Mouse (Mus musculus) stomach, embryonic 14.5 days (tissue): Measurements from ENCODE around the gene Tbxas1. TPM values are rescaled to one million over a fixed set of nuclear protein-coding genes. Genes with fewer than 3 reads are reported as not detected.

ENCODE experiments used
- ATAC-seq: fragments of 200-750 bp; cut with Nextera tagmentation; 2 replicates; pipeline ENCODE4 v1.8.0; 2017; ENCODE audit warnings: low read depth, moderate TSS enrichment; ENCODE audit not compliant: insufficient number of reproducible peaks, insufficient read depth, low FRiP score
- H3K27ac ChIP-seq: fragments of 300-500 bp; sonication (generic); 2 replicates; pipeline ENCODE4 v1.5.1; 2014; ENCODE audit warnings: mild to moderate bottlenecking, low read length, moderate library complexity, mixed read lengths
- H3K27me3 ChIP-seq: fragments of 300-500 bp; sonication (generic); 2 replicates; pipeline ENCODE4 v1.6.1; 2014; ENCODE audit warnings: low read length, control low read depth, mixed read lengths; ENCODE audit not compliant: control insufficient read depth, insufficient read depth
- H3K36me3 ChIP-seq: fragments of 300-500 bp; sonication (generic); 2 replicates; pipeline ENCODE4 v1.6.1; 2014; ENCODE audit warnings: mild to moderate bottlenecking, control low read depth, low read length, moderate library complexity, mixed read lengths; ENCODE audit not compliant: control insufficient read depth, insufficient read depth
- H3K4me1 ChIP-seq: fragments of 300-500 bp; sonication (generic); 2 replicates; pipeline ENCODE4 v1.6.1; 2014; ENCODE audit warnings: low read length, control low read depth, mixed read lengths; ENCODE audit not compliant: control insufficient read depth, insufficient read depth
- H3K4me2 ChIP-seq: fragments of 300-500 bp; sonication (generic); replicated peaks from 2 replicates; pipeline ENCODE4 v1.6.1; 2014; ENCODE audit warnings: low read depth, low read length, control low read depth
- H3K4me3 ChIP-seq: fragments of 300-500 bp; sonication (generic); 2 replicates; pipeline ENCODE4 v1.5.1; 2014; ENCODE audit warnings: low read depth, low read length, control low read depth
- H3K9ac ChIP-seq: fragments of 300-500 bp; sonication (generic); replicated peaks from 2 replicates; pipeline ENCODE4 v1.6.1; 2014; ENCODE audit warnings: low read depth, mild to moderate bottlenecking, control low read depth, low read length, moderate library complexity, mixed read lengths
- H3K9me3 ChIP-seq: fragments of 300-500 bp; sonication (generic); 2 replicates; pipeline ENCODE4 v1.6.1; 2016; ENCODE audit warnings: low read depth, low read length, control low read depth; ENCODE audit not compliant: control insufficient read depth
- WGBS: fragments of 180-500 bp; shearing (Covaris S2); extraction: QIAGEN DNeasy Blood & Tissue Kit; methylation state at CpG from one replicate; pipeline ENCODE4 v1.1.7; 2014; 5-methylcytosine and 5-hydroxymethylcytosine counted together
- polyA plus RNA-seq: library from polyadenylated mRNA; unstranded; fragments of >200 nt; fragmentation: Nextera tagmentation; extraction: Ambion mirVana; gene quantifications from 2 replicates; pipeline ENCODE4 v1.2.1, GENCODE M21; 2014

The Tbxas1 gene
- polyA plus RNA-seq, 1 experiment from 2014 or later, result 3.3 TPM

DNA sequence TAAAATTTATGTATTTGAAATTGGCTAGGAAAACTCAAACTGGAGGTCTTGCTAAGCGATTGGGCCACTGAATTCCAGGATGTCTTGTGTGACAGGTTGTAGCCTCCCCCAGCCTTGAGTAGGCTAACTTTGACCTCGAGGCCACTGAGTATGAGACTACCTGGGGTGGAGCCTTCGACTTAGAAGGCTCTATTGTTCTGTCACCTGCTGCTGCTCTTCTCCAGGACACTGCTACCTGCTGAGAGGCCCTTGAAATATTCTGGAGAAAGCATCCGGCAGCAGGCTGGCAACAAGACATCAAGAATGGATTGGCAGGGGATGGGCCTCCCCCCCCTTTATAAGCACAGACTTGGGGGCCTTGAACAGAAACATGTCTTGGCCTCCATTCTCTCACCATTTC is 256.3 kb downstream of the Tbxas1 start:
- H3K4me2 ChIP-seq, result no peak overlapping the region
- WGBS, result 43% methylated on average over 4 of the region's 4 CpGs
- ATAC-seq, result no peak

GRCm38 (mm10) chr6:39132556-39132955 is 257.4 kb downstream of the Tbxas1 start:
- no peak overlapping the region for H3K4me2 ChIP-seq

More for the DNA sequence above, 256.3 kb downstream of the Tbxas1 start:
- Histone ChIP-seq H3K27ac (no peak overlapping the region), H3K9ac (no peak overlapping the region), H3K4me1 (no peaks in the 10 kb centered on the region), H3K27me3 (no peaks in the 10 kb centered on the region), H3K4me3 (no peak overlapping the region), H3K9me3 (no peaks in the 10 kb centered on the region), H3K36me3 (peaks cover 8% of the 10 kb centered on the region; the same call in 1 of the 2 replicates)

More at GRCm38 (mm10) chr6:39132556-39132955, 257.4 kb downstream of the Tbxas1 start:
- Histone ChIP-seq H3K4me3 (no peak overlapping the region), H3K27ac (no peak overlapping the region), H3K4me1 (no peaks in the 10 kb centered on the region), H3K9me3 (no peaks in the 10 kb centered on the region), H3K9ac (no peak overlapping the region), H3K27me3 (no peaks in the 10 kb centered on the region), H3K36me3 (peaks cover 8% of the 10 kb centered on the region; the same call in 1 of the 2 replicates)
- no peak for ATAC-seq
- WGBS, result 69% methylated on average over 5 of the region's 5 CpGs

Other genes with a start within 250 kb of the Tbxas1 start
- gene Klrg2, start 238.2 kb upstream of the Tbxas1 start, polyA plus RNA-seq, result 0.30 and 0.57 TPM in 2 replicates
- gene Clec2l, start 212.3 kb upstream of the Tbxas1 start, polyA plus RNA-seq, result 1.8 and 1.9 TPM in 2 replicates
- 31.8 and 34.3 TPM in 2 replicates for gene Hipk2, start 761 bp downstream of the Tbxas1 start, polyA plus RNA-seq
- gene Parp12, start 242.9 kb downstream of the Tbxas1 start, polyA plus RNA-seq, result 9.6 and 9.9 TPM in 2 replicates